In genomic region chr16:91438599-91438998, GRCm38 (mm10) we compare ENCODE assay signal across 26 mouse cellular contexts. TPM values are rescaled to one million over a fixed set of nuclear protein-coding genes. Genes with fewer than 3 reads are reported as not detected.
DNase-seq lines count a peak whose midpoint lies in the region; ATAC-seq and TF ChIP-seq lines count a peak whose summit lies in the region.
"Not testable (repeated sequence)": the region's sequence is repeated elsewhere in the genome, so short reads cannot be mapped to it uniquely, and the experiment has no call there.
"Had no signal": no experiment of that assay in that cellular context is flagged by ENCODE, and none has a peak within 500 bp of the region (broad histone marks: within the 10 kb centered on the region; RNA-seq: fewer than 3 reads in every experiment).

No protein-coding gene starts in this region.

- H3K4me3 ChIP-seq in bone marrow macrophage, adult 2 months (ENCODE audit: insufficient read depth, low read length); heart, embryonic 10.5 days; liver, embryonic 11.5 days (ENCODE audit: low read depth, low read length); liver, embryonic 14.5 days (ENCODE audit: insufficient read depth in 1 of 2, low read depth in 2 of 2, low read length in 2 of 2); liver, postnatal 0 days (ENCODE audit: low read depth, low read length): not testable (repeated sequence)

- not testable (repeated sequence) for H3K9me3 ChIP-seq in heart, embryonic 10.5 days; liver, embryonic 11.5 days (ENCODE audit: control insufficient read depth, low read length); liver, embryonic 14.5 days (ENCODE audit: control insufficient read depth, low read length); liver, postnatal 0 days (ENCODE audit: low read length)

- TF ChIP-seq CTCF in bone marrow macrophage, adult 2 months (IDR thresholded peaks at IDR 0.05; ENCODE audit: low read depth, low read length); liver, embryonic 14.5 days (IDR thresholded peaks at IDR 0.05; ENCODE audit: low read depth); liver, postnatal 0 days (IDR thresholded peaks at IDR 0.05; ENCODE audit: low read depth): not testable (repeated sequence)

- not testable (repeated sequence) for H3K36me3 ChIP-seq in heart, embryonic 10.5 days; liver, embryonic 11.5 days (ENCODE audit: control insufficient read depth, insufficient read depth, low read length); liver, embryonic 14.5 days (replicated peaks; ENCODE audit: control insufficient read depth, insufficient read depth, low read depth); liver, postnatal 0 days (replicated peaks; ENCODE audit: insufficient read depth, low read length)

- TF ChIP-seq EP300 in liver, embryonic 14.5 days (IDR thresholded peaks at IDR 0.05; ENCODE audit: low read depth), result peak; percentile 45
- not testable (repeated sequence) for TF ChIP-seq EP300 in liver, postnatal 0 days (IDR thresholded peaks at IDR 0.05; ENCODE audit: low read depth)

- not testable (repeated sequence) for H3K4me2 ChIP-seq in liver, embryonic 11.5 days; liver, embryonic 14.5 days (ENCODE audit: low read depth); liver, postnatal 0 days (ENCODE audit: low read depth, low read length)

- H3K9ac ChIP-seq in liver, embryonic 11.5 days (ENCODE audit: low read depth, low read length); liver, postnatal 0 days (replicated peaks): not testable (repeated sequence)
- H3K9ac ChIP-seq in liver, embryonic 14.5 days (replicated peaks), result 0 out of 2 replicates have a peak overlapping the region, but pooled peaks have one; percentile 5

- peaks cover 39% of the 10 kb centered on the region for H3K4me1 ChIP-seq in bone marrow macrophage, adult 2 months (ENCODE audit: control insufficient read depth, insufficient read depth, low read length)
- H3K4me1 ChIP-seq in heart, embryonic 10.5 days, result not testable (repeated sequence)
- H3K4me1 ChIP-seq in liver, embryonic 11.5 days (replicated peaks; ENCODE audit: control insufficient read depth, insufficient read depth, low read length), result peaks cover 35% of the 10 kb centered on the region
- peaks cover 46 to 67% of the 10 kb centered on the region in 2 experiments for H3K4me1 ChIP-seq in liver, embryonic 14.5 days (replicated peaks; ENCODE audit: control insufficient read depth in 2 of 2, insufficient read depth in 2 of 2, low read length in 1 of 2)
- H3K4me1 ChIP-seq in liver, postnatal 0 days (ENCODE audit: insufficient read depth), result peaks cover 48% of the 10 kb centered on the region

- not testable (repeated sequence) for ATAC-seq in liver, embryonic 11.5 days (replicated peaks; ENCODE audit: low FRiP score); liver, embryonic 14.5 days (ENCODE audit: insufficient read depth); liver, postnatal 0 days
- 0 out of 2 replicates have a peak, but pooled peaks have one; percentile 27 for ATAC-seq in megakaryocyte progenitor cell, adult 5-6 weeks (replicated peaks; ENCODE audit: poor library complexity)

- not testable (repeated sequence) for TF ChIP-seq POLR2A in bone marrow macrophage, adult 2 months (IDR thresholded peaks at IDR 0.05; ENCODE audit: borderline replicate concordance, low read depth, low read length)

- not testable (repeated sequence) for H3K27me3 ChIP-seq in heart, embryonic 10.5 days (ENCODE audit: insufficient read depth, poor library complexity, severe bottlenecking); liver, embryonic 11.5 days (replicated peaks; ENCODE audit: control insufficient read depth, insufficient read depth, low read length); liver, embryonic 14.5 days (ENCODE audit: control insufficient read depth, insufficient read depth, low read length); liver, postnatal 0 days (ENCODE audit: insufficient read depth, low read length)

- peak; percentile 85 for DNase-seq in heart, embryonic 10.5 days (ENCODE audit: low spot score)
- DNase-seq in liver, embryonic 11.5 days (ENCODE audit: low spot score); liver, embryonic 14.5 days (ENCODE audit: low read depth in 3 of 3, low spot score in 3 of 3); liver, postnatal 0 days: not testable (repeated sequence)

- WGBS in heart, embryonic 10.5 days, result 87% methylated on average over 1 of the region's 1 CpGs
- 69% methylated on average over 1 of the region's 1 CpGs for WGBS in liver, embryonic 11.5 days
- WGBS in liver, embryonic 14.5 days (ENCODE audit: insufficient replicate concordance), result 97% methylated on average over 1 of the region's 1 CpGs
- 94% methylated on average over 1 of the region's 1 CpGs for WGBS in liver, postnatal 0 days (ENCODE audit: insufficient replicate concordance)

- peak overlapping the region; percentile 82 for H3K27ac ChIP-seq in bone marrow macrophage, adult 2 months (ENCODE audit: insufficient read depth, low read depth, low read length)
- H3K27ac ChIP-seq in heart, embryonic 10.5 days, result not testable (repeated sequence)
- H3K27ac ChIP-seq in liver, embryonic 11.5 days (ENCODE audit: low read depth, low read length), result peak overlapping the region; percentile 71
- peak overlapping the region; percentile 61 for H3K27ac ChIP-seq in liver, embryonic 14.5 days
- 0 out of 2 replicates have a peak overlapping the region, but pooled peaks have one; percentile 39 for H3K27ac ChIP-seq in liver, postnatal 0 days (ENCODE audit: low read depth)

RNA-seq across cellular contexts. Expression of gene Il10rb, which starts 32.6 kb away (rescaled TPM):
- 345 and 358 TPM in 2 replicates for polyA plus RNA-seq in bone marrow macrophage, adult 2 months (2012; ENCODE audit: insufficient read depth, insufficient read length, missing spikeins)
- 29.6 and 37.0 TPM in 2 replicates for polyA plus RNA-seq in heart, embryonic 10.5 days (2016; fragmentation: Nextera tagmentation; extraction: Ambion mirVana)
- 29.8 and 32.9 TPM in 2 replicates for polyA plus RNA-seq in liver, embryonic 11.5 days (2014; fragmentation: Nextera tagmentation; extraction: Ambion mirVana)
- polyA plus RNA-seq in liver, embryonic 14.5 days (2012; rRNA removed), result 12.4 and 12.7 TPM in 2 replicates
- polyA plus RNA-seq in liver, embryonic 14.5 days (2014; fragmentation: Nextera tagmentation; extraction: Ambion mirVana), result 24.9 and 28.7 TPM in 2 replicates
- polyA plus RNA-seq in liver, postnatal 0 days (2015; fragmentation: Nextera tagmentation; extraction: Ambion mirVana), result 25.5 and 26.4 TPM in 2 replicates
- total RNA-seq in megakaryocyte progenitor cell, adult 5-6 weeks (2015), result 42.7 and 46.2 TPM in 2 replicates
- total RNA-seq in megakaryocyte progenitor cell, adult 5-6 weeks (2017), result 36.6 and 39.2 TPM in 2 replicates

RNA-seq across cellular contexts. Expression of gene Ifnar1, which starts 46.4 kb away (rescaled TPM):
- 89.1 and 92.5 TPM in 2 replicates for polyA plus RNA-seq in bone marrow macrophage, adult 2 months (2012; ENCODE audit: insufficient read depth, insufficient read length, missing spikeins)
- polyA plus RNA-seq in heart, embryonic 10.5 days (2016; fragmentation: Nextera tagmentation; extraction: Ambion mirVana), result 43.2 and 43.9 TPM in 2 replicates
- 32.6 and 35.5 TPM in 2 replicates for polyA plus RNA-seq in liver, embryonic 11.5 days (2014; fragmentation: Nextera tagmentation; extraction: Ambion mirVana)
- polyA plus RNA-seq in liver, embryonic 14.5 days (2012; rRNA removed), result 9.3 and 11.6 TPM in 2 replicates
- polyA plus RNA-seq in liver, embryonic 14.5 days (2014; fragmentation: Nextera tagmentation; extraction: Ambion mirVana), result 15.4 and 16.2 TPM in 2 replicates
- 16.3 and 16.6 TPM in 2 replicates for polyA plus RNA-seq in liver, postnatal 0 days (2015; fragmentation: Nextera tagmentation; extraction: Ambion mirVana)
- total RNA-seq in megakaryocyte progenitor cell, adult 5-6 weeks (2015), result 32.2 and 33.3 TPM in 2 replicates
- total RNA-seq in megakaryocyte progenitor cell, adult 5-6 weeks (2017), result 34.7 and 36.3 TPM in 2 replicates

RNA-seq across cellular contexts. Expression of gene Gm21970, which starts 47.1 kb away (rescaled TPM):
- polyA plus RNA-seq in bone marrow macrophage, adult 2 months (2012; ENCODE audit: insufficient read depth, insufficient read length, missing spikeins), result not detected in 2 replicates
- not detected in 2 replicates for polyA plus RNA-seq in heart, embryonic 10.5 days (2016; fragmentation: Nextera tagmentation; extraction: Ambion mirVana)
- polyA plus RNA-seq in liver, embryonic 11.5 days (2014; fragmentation: Nextera tagmentation; extraction: Ambion mirVana), result not detected in 2 replicates
- 0.04 and 0.14 TPM in 2 replicates for polyA plus RNA-seq in liver, embryonic 14.5 days (2012; rRNA removed)
- 0.67 TPM in 1 of 2 replicates, not detected in the other for polyA plus RNA-seq in liver, embryonic 14.5 days (2014; fragmentation: Nextera tagmentation; extraction: Ambion mirVana)
- polyA plus RNA-seq in liver, postnatal 0 days (2015; fragmentation: Nextera tagmentation; extraction: Ambion mirVana), result not detected in 2 replicates
- total RNA-seq in megakaryocyte progenitor cell, adult 5-6 weeks (2015), result not detected in 2 replicates
- not detected in 2 replicates for total RNA-seq in megakaryocyte progenitor cell, adult 5-6 weeks (2017)
- total RNA-seq: adrenal gland, adult 18-20 months; adrenal gland, postnatal 10 days; adrenal gland, postnatal 36 days; ES-E14; gastrocnemius, postnatal 25 days; heart, adult 2 months; heart, postnatal 10 days had no signal
- polyA plus RNA-seq: C2C12; cortical plate, adult 2 months; embryonic facial prominence, embryonic 10.5 days; embryonic facial prominence, embryonic 13.5 days; erythroblast, embryonic 14.5 days; forebrain, embryonic 12.5 days; forebrain, embryonic 15.5 days; gonadal fat pad, adult 2 months; heart, adult 2 months; heart, embryonic 12.5 days; heart, embryonic 15.5 days; hindbrain, embryonic 10.5 days; hindbrain, embryonic 13.5 days; hindbrain, embryonic 16.5 days had no signal
